Comparison of ENCODE assay signal across 13 mouse cellular contexts in genomic region chr3:138405840-138406239, GRCm38 (mm10). TPM values are rescaled to one million over a fixed set of nuclear protein-coding genes. Genes with fewer than 3 reads are reported as not detected.
"Had no signal": no experiment of that assay in that cellular context is flagged by ENCODE, and none has a peak within 500 bp of the region (broad histone marks: within the 10 kb centered on the region; RNA-seq: fewer than 3 reads in every experiment).

No protein-coding gene starts in this region.

- H3K4me2 ChIP-seq: intestine, embryonic 15.5 days; liver, embryonic 13.5 days; midbrain, embryonic 11.5 days; midbrain, embryonic 15.5 days; neural tube, embryonic 12.5 days had no signal

- H3K4me3 ChIP-seq: intestine, embryonic 15.5 days; left cerebral cortex, adult 2 months; limb, embryonic 10.5 days; liver, embryonic 13.5 days; megakaryocyte, embryonic 14.5 days; midbrain, embryonic 15.5 days; neural tube, embryonic 12.5 days had no signal

- H3K4me1 ChIP-seq: intestine, embryonic 15.5 days; limb, embryonic 10.5 days; liver, embryonic 13.5 days; midbrain, embryonic 15.5 days; neural tube, embryonic 12.5 days had no signal

- H3K27ac ChIP-seq: intestine, embryonic 15.5 days; left cerebral cortex, adult 2 months; limb, embryonic 10.5 days; liver, embryonic 13.5 days; macrophage; midbrain, embryonic 15.5 days; neural tube, embryonic 12.5 days; stomach, postnatal 0 days had no signal

- H3K9ac ChIP-seq: intestine, embryonic 15.5 days; liver, embryonic 13.5 days; liver, postnatal 0 days; midbrain, embryonic 15.5 days; neural tube, embryonic 12.5 days had no signal

- ATAC-seq: intestine, embryonic 15.5 days; liver, postnatal 0 days; lung, postnatal 0 days; midbrain, embryonic 15.5 days had no signal

- H3K36me3 ChIP-seq: intestine, embryonic 15.5 days; limb, embryonic 10.5 days; liver, embryonic 13.5 days; midbrain, embryonic 15.5 days; neural tube, embryonic 12.5 days had no signal

- H3K27me3 ChIP-seq: intestine, embryonic 15.5 days; liver, embryonic 13.5 days; midbrain, embryonic 15.5 days; neural tube, embryonic 12.5 days had no signal

- DNase-seq: liver, embryonic 13.5 days had no signal

- H3K9me3 ChIP-seq: intestine, embryonic 15.5 days; limb, embryonic 10.5 days; liver, embryonic 13.5 days; midbrain, embryonic 15.5 days; neural tube, embryonic 12.5 days had no signal

RNA-seq across cellular contexts. Expression of gene Adh4, which starts 9.4 kb away (rescaled TPM):
- polyA plus RNA-seq: limb, embryonic 10.5 days; limb, embryonic 14.5 days; liver, embryonic 13.5 days; lung, postnatal 0 days; macrophage; midbrain, embryonic 11.5 days; midbrain, embryonic 15.5 days; neural tube, embryonic 12.5 days; stomach, postnatal 0 days had no signal
